Mouse (Mus musculus) spleen, postnatal 10 days (tissue): ENCODE measurements at regions not wholly inside any gene's neighbourhood (a gene's known extent, or its start where the extent isn't known, plus 50 kb on each side); places are given as distances from the start of the nearest gene placed in this dataset.

Experiments
- DNase-seq, 2 experiments: peaks; one replicate each; pipeline ENCODE4 v3.0.0; 2021 to 2022; ENCODE audit warnings: low spot score in 2 of 2

GRCm38 (mm10) chr1:195312426-195312825 lies 135.9 kb upstream of the Cr2 start:
- DNase-seq, result no peak

GRCm38 (mm10) chr1:195285076-195285475 lies 108.6 kb upstream of the Cr2 start:
- no peak for DNase-seq

DNA sequence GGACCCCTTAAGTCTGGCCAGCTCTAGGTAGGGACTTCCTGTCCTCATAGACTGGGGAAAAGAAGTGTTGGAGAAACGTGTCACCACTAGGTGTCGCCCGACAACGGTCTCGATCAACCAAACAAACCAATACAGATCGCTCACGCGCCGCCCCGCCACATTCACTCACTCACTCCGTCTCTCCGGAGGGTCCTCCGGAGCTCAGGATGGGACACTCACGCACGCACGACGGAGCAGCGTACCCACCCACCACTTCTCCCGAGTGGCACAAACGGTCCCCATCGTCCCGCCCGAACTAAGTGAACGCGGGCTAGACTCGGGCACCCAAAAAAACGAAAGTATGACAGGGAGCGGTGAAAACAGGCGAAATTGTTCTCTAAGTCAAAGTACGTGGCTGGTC lies 65.0 kb upstream of the Cr2 start:
- DNase-seq, result peak; percentile 100

- peak in 1 of 2 experiments; percentile 55 for DNase-seq
Measured at GRCm38 (mm10) chr1:195232658-195233057, 56.1 kb upstream of the Cr2 start.

DNA sequence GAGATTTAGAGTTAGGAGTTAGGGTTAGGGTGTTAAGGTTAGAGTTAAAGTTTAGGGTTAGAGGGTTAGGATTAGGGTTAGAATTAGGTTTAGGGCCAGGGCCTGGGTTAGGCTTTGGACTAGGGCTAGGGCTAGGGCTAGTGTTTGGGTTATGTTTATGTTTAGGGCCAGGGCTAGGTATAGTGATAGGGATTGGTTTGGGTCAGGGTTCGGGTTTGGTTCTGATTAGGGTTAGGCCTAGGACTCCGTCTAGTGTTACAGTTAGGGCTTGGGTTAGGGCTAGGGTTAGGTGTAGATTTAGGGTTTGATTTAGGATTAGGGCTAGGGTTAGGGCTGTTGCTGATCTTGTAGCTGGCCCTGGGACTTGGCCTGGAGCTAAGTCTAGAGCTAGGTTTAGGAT lies 50.5 kb upstream of the Cr2 start:
- DNase-seq, result no peak
